Mouse (Mus musculus) myocyte (in vitro differentiated cells): ENCODE measurements around the gene Zxdc.

Source experiments
- E2F4 ChIP-seq: IDR thresholded peaks from one replicate; pipeline ENCODE4 v1.6.1; 2011; ENCODE audit warnings: mild to moderate bottlenecking, control low read depth, moderate library complexity; ENCODE audit not compliant: insufficient read depth
- MAX ChIP-seq: IDR thresholded peaks from one replicate; pipeline ENCODE4 v1.6.1; 2011; ENCODE audit warnings: low read depth, mild to moderate bottlenecking, control low read depth
- POLR2A ChIP-seq: IDR thresholded peaks from one replicate; pipeline ENCODE4 v1.6.1; 2011; ENCODE audit warnings: low read depth, mild to moderate bottlenecking, control low read depth, moderate library complexity; ENCODE audit not compliant: insufficient read length
- POLR2AphosphoS2 ChIP-seq: IDR thresholded peaks from one replicate; pipeline ENCODE4 v1.6.1; 2011; ENCODE audit warnings: low read depth, control low read depth; ENCODE audit not compliant: insufficient read length
- REST ChIP-seq: IDR thresholded peaks from one replicate; pipeline ENCODE4 v1.6.1; 2011; ENCODE audit warnings: mild to moderate bottlenecking, control low read depth, moderate library complexity; ENCODE audit not compliant: insufficient read depth, insufficient read length
- TCF3 ChIP-seq: IDR thresholded peaks from one replicate; pipeline ENCODE4 v1.6.1; 2011; ENCODE audit warnings: low read depth, control low read depth; ENCODE audit not compliant: insufficient read length
- USF1 ChIP-seq: IDR thresholded peaks from one replicate; pipeline ENCODE4 v1.6.1; 2011; ENCODE audit warnings: low read depth, mild to moderate bottlenecking, control low read depth, moderate library complexity

- TF ChIP-seq POLR2A (no peak), REST (no peak), TCF3 (no peak), USF1 (no peak), POLR2AphosphoS2 (no peak), MAX (no peak), E2F4 (no peak)
Observed at GRCm38 (mm10) chr6:90435195-90435618, 65.9 kb downstream of the Zxdc start.
